25 mouse cellular contexts compared by ENCODE assay signal in the genomic region with DNA sequence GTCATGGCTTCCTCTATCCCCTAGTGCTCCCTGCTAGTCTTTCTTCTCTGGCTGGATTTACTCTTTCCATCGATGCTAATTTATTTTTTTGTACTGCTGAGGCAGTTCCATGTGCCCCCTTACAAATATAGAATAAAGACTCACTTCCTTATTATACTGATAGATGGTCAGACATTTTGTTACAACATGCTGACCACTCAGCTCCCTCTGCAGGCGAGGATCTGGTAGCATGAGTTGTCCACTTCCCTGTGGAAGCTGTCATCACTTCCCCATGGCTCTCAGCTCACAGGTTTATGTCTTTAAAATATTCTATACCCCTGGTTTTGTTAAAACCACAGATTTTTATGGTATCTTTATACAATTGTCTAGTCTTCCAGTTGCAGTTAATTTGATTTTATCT. TPM values are rescaled to one million over a fixed set of nuclear protein-coding genes. Genes with fewer than 3 reads are reported as not detected.
DNase-seq lines count a peak whose midpoint lies in the region; ATAC-seq and TF ChIP-seq lines count a peak whose summit lies in the region.
"Had no signal": no experiment of that assay in that cellular context is flagged by ENCODE, and none has a peak within 500 bp of the region (broad histone marks: within the 10 kb centered on the region; RNA-seq: fewer than 3 reads in every experiment).

No protein-coding gene starts in this region.

- DNase-seq in lung, postnatal 36 days, result peak; percentile 31
- no peak for DNase-seq in lung, postnatal 14 days
- DNase-seq in liver, embryonic 14.5 days (ENCODE audit: low read depth in 3 of 3, low spot score in 3 of 3), result no peak
- DNase-seq in cerebellum, postnatal 10 days, result no peak
- DNase-seq in testis, postnatal 14 days (ENCODE audit: low spot score), result no peak
- DNase-seq: B cell, adult 2 months; cerebellum, adult 18-20 months; right cerebral cortex, postnatal 4 days; thymus, adult 18-20 months had no signal

- ATAC-seq in intestine, postnatal 0 days, result no peak
- no peak for ATAC-seq in intestine, embryonic 16.5 days
- ATAC-seq in liver, embryonic 14.5 days (ENCODE audit: insufficient read depth), result no peak
- no peak for ATAC-seq in hindbrain, embryonic 16.5 days
- ATAC-seq: forebrain, embryonic 16.5 days; inflammation-experienced regulatory T-cells, adult 6 months had no signal

- 68% methylated on average over 2 of the region's 2 CpGs for WGBS in intestine, postnatal 0 days
- WGBS in intestine, embryonic 16.5 days, result 80% methylated on average over 2 of the region's 2 CpGs
- 35% methylated on average over 2 of the region's 2 CpGs for WGBS in liver, embryonic 14.5 days (ENCODE audit: insufficient replicate concordance)
- 75% methylated on average over 2 of the region's 2 CpGs for WGBS in hindbrain, embryonic 16.5 days

- no peak overlapping the region for H3K4me3 ChIP-seq in intestine, postnatal 0 days (ENCODE audit: low read depth, low read length)
- no peak overlapping the region for H3K4me3 ChIP-seq in intestine, embryonic 16.5 days (ENCODE audit: low read length)
- H3K4me3 ChIP-seq in liver, embryonic 14.5 days (ENCODE audit: insufficient read depth in 1 of 2, low read depth in 2 of 2, low read length in 2 of 2), result no peak overlapping the region
- H3K4me3 ChIP-seq in hindbrain, embryonic 16.5 days (ENCODE audit: low read length), result no peak overlapping the region
- H3K4me3 ChIP-seq: embryonic facial prominence, embryonic 13.5 days; layer of hippocampus, adult 2 months; left cerebral cortex, adult 2 months; limb, embryonic 12.5 days; lung, embryonic 15.5 days; midbrain, embryonic 12.5 days; myocyte had no signal

- peak; percentile 54 for TF ChIP-seq CTCF in intestine, postnatal 0 days (IDR thresholded peaks at IDR 0.05; ENCODE audit: low read depth)
- peak; percentile 37; the same call in 1 of the 2 replicates for TF ChIP-seq CTCF in liver, embryonic 14.5 days (IDR thresholded peaks at IDR 0.05; ENCODE audit: low read depth)

- no peaks in the 10 kb centered on the region for H3K9me3 ChIP-seq in intestine, postnatal 0 days (ENCODE audit: control insufficient read depth)
- H3K9me3 ChIP-seq in intestine, embryonic 16.5 days (ENCODE audit: control insufficient read depth, low read length), result no peaks in the 10 kb centered on the region
- H3K9me3 ChIP-seq in liver, embryonic 14.5 days (ENCODE audit: control insufficient read depth, low read length), result no peaks in the 10 kb centered on the region
- no peaks in the 10 kb centered on the region for H3K9me3 ChIP-seq in hindbrain, embryonic 16.5 days (ENCODE audit: control insufficient read depth, low read length)
- H3K9me3 ChIP-seq: embryonic facial prominence, embryonic 13.5 days; limb, embryonic 12.5 days; lung, embryonic 15.5 days; midbrain, embryonic 12.5 days had no signal

- TF ChIP-seq EP300 in liver, embryonic 14.5 days (IDR thresholded peaks at IDR 0.05; ENCODE audit: low read depth), result no peak

- H3K4me1 ChIP-seq in intestine, postnatal 0 days (replicated peaks; ENCODE audit: control insufficient read depth, insufficient read depth, low read length), result no peaks in the 10 kb centered on the region
- no peaks in the 10 kb centered on the region for H3K4me1 ChIP-seq in intestine, embryonic 16.5 days (ENCODE audit: control insufficient read depth, insufficient read depth, low read length)
- no peaks in the 10 kb centered on the region for H3K4me1 ChIP-seq in liver, embryonic 14.5 days (replicated peaks; ENCODE audit: control insufficient read depth in 2 of 2, insufficient read depth in 2 of 2, low read length in 1 of 2)
- no peaks in the 10 kb centered on the region for H3K4me1 ChIP-seq in hindbrain, embryonic 16.5 days (ENCODE audit: control insufficient read depth, insufficient read depth, low read depth, low read length)
- H3K4me1 ChIP-seq: embryonic facial prominence, embryonic 13.5 days; lung, embryonic 15.5 days; midbrain, embryonic 12.5 days had no signal

- no peak overlapping the region for H3K9ac ChIP-seq in intestine, postnatal 0 days (ENCODE audit: low read depth, low read length)
- H3K9ac ChIP-seq in intestine, embryonic 16.5 days (ENCODE audit: low read depth, low read length), result no peak overlapping the region
- H3K9ac ChIP-seq in liver, embryonic 14.5 days (replicated peaks), result no peak overlapping the region
- H3K9ac ChIP-seq in hindbrain, embryonic 16.5 days (ENCODE audit: low read depth, low read length), result no peak overlapping the region
- H3K9ac ChIP-seq: embryonic facial prominence, embryonic 13.5 days; limb, embryonic 12.5 days; lung, embryonic 15.5 days; midbrain, embryonic 12.5 days had no signal

- H3K27me3 ChIP-seq in intestine, postnatal 0 days (replicated peaks; ENCODE audit: control insufficient read depth, insufficient read depth, low read length), result no peaks in the 10 kb centered on the region
- H3K27me3 ChIP-seq in intestine, embryonic 16.5 days (replicated peaks; ENCODE audit: control insufficient read depth, insufficient read depth, low read length), result no peaks in the 10 kb centered on the region
- H3K27me3 ChIP-seq in liver, embryonic 14.5 days (ENCODE audit: control insufficient read depth, insufficient read depth, low read length), result no peaks in the 10 kb centered on the region
- no peaks in the 10 kb centered on the region for H3K27me3 ChIP-seq in hindbrain, embryonic 16.5 days (replicated peaks; ENCODE audit: control insufficient read depth, insufficient read depth, low read length)
- H3K27me3 ChIP-seq: embryonic facial prominence, embryonic 13.5 days; limb, embryonic 12.5 days; lung, embryonic 15.5 days; midbrain, embryonic 12.5 days had no signal

- H3K4me2 ChIP-seq in intestine, postnatal 0 days (replicated peaks; ENCODE audit: low read depth), result no peak overlapping the region
- H3K4me2 ChIP-seq in intestine, embryonic 16.5 days (ENCODE audit: low read depth, low read length), result no peak overlapping the region
- H3K4me2 ChIP-seq in liver, embryonic 14.5 days (ENCODE audit: low read depth), result no peak overlapping the region
- H3K4me2 ChIP-seq in hindbrain, embryonic 16.5 days (ENCODE audit: low read length), result no peak overlapping the region
- H3K4me2 ChIP-seq: embryonic facial prominence, embryonic 13.5 days; limb, embryonic 12.5 days; lung, embryonic 15.5 days; midbrain, embryonic 12.5 days had no signal

- H3K27ac ChIP-seq in intestine, postnatal 0 days (ENCODE audit: low read depth, low read length), result no peak overlapping the region
- H3K27ac ChIP-seq in intestine, embryonic 16.5 days (ENCODE audit: low read length), result no peak overlapping the region
- H3K27ac ChIP-seq in liver, embryonic 14.5 days, result no peak overlapping the region
- no peak overlapping the region for H3K27ac ChIP-seq in hindbrain, embryonic 16.5 days (ENCODE audit: low read depth, low read length)
- H3K27ac ChIP-seq: embryonic facial prominence, embryonic 13.5 days; layer of hippocampus, adult 2 months; left cerebral cortex, adult 2 months; limb, embryonic 12.5 days; lung, embryonic 15.5 days; midbrain, embryonic 12.5 days had no signal

- no peaks in the 10 kb centered on the region for H3K36me3 ChIP-seq in intestine, postnatal 0 days (ENCODE audit: control insufficient read depth, insufficient read depth)
- H3K36me3 ChIP-seq in intestine, embryonic 16.5 days (ENCODE audit: control insufficient read depth, insufficient read depth, low read length), result no peaks in the 10 kb centered on the region
- H3K36me3 ChIP-seq in liver, embryonic 14.5 days (replicated peaks; ENCODE audit: control insufficient read depth, insufficient read depth, low read depth), result no peaks in the 10 kb centered on the region
- H3K36me3 ChIP-seq in hindbrain, embryonic 16.5 days (ENCODE audit: control insufficient read depth, insufficient read depth, low read length), result no peaks in the 10 kb centered on the region
- H3K36me3 ChIP-seq: embryonic facial prominence, embryonic 13.5 days; limb, embryonic 12.5 days; lung, embryonic 15.5 days; midbrain, embryonic 12.5 days had no signal

RNA-seq across cellular contexts. Expression of gene Slc17a2, which starts 9.4 kb away (rescaled TPM):
- polyA plus RNA-seq in intestine, postnatal 0 days (2015; fragmentation: Nextera tagmentation; extraction: Ambion mirVana), result 0.05 TPM in 1 of 2 replicates, not detected in the other
- polyA plus RNA-seq in intestine, embryonic 16.5 days (2015; fragmentation: Nextera tagmentation; extraction: Ambion mirVana), result 0.11 TPM in 1 of 2 replicates, not detected in the other
- polyA plus RNA-seq in liver, embryonic 14.5 days (2012; rRNA removed), result 1.00 and 1.1 TPM in 2 replicates
- polyA plus RNA-seq in liver, embryonic 14.5 days (2014; fragmentation: Nextera tagmentation; extraction: Ambion mirVana), result 0.77 and 1.3 TPM in 2 replicates
- not detected in 2 replicates for polyA plus RNA-seq in hindbrain, embryonic 16.5 days (2015; fragmentation: Nextera tagmentation; extraction: Ambion mirVana)
- polyA plus RNA-seq: embryonic facial prominence, embryonic 13.5 days; forebrain, embryonic 16.5 days; gonadal fat pad, adult 2 months; heart, embryonic 16.5 days; hindbrain, embryonic 11.5 days; inflammation-experienced regulatory T-cells, adult 6 months; limb, embryonic 12.5 days; lung, embryonic 15.5 days; midbrain, embryonic 12.5 days; myocyte had no signal

RNA-seq across cellular contexts. Expression of gene Slc17a3, which starts 23.1 kb away (rescaled TPM):
- 0.09 and 0.12 TPM in 2 replicates for polyA plus RNA-seq in intestine, postnatal 0 days (2015; fragmentation: Nextera tagmentation; extraction: Ambion mirVana)
- polyA plus RNA-seq in intestine, embryonic 16.5 days (2015; fragmentation: Nextera tagmentation; extraction: Ambion mirVana), result 0.22 and 0.35 TPM in 2 replicates
- 3.8 TPM in 2 replicates for polyA plus RNA-seq in liver, embryonic 14.5 days (2012; rRNA removed)
- polyA plus RNA-seq in liver, embryonic 14.5 days (2014; fragmentation: Nextera tagmentation; extraction: Ambion mirVana), result 4.7 and 6.1 TPM in 2 replicates
- not detected in 2 replicates for polyA plus RNA-seq in hindbrain, embryonic 16.5 days (2015; fragmentation: Nextera tagmentation; extraction: Ambion mirVana)
- polyA plus RNA-seq: embryonic facial prominence, embryonic 13.5 days; forebrain, embryonic 16.5 days; gonadal fat pad, adult 2 months; heart, embryonic 16.5 days; hindbrain, embryonic 11.5 days; inflammation-experienced regulatory T-cells, adult 6 months; limb, embryonic 12.5 days; lung, embryonic 15.5 days; midbrain, embryonic 12.5 days; myocyte had no signal

RNA-seq across cellular contexts. Expression of gene Trim38, which starts 46.4 kb away (rescaled TPM):
- polyA plus RNA-seq in intestine, postnatal 0 days (2015; fragmentation: Nextera tagmentation; extraction: Ambion mirVana), result 0.10 TPM in 1 of 2 replicates, not detected in the other
- polyA plus RNA-seq in intestine, embryonic 16.5 days (2015; fragmentation: Nextera tagmentation; extraction: Ambion mirVana), result 0.11 and 0.12 TPM in 2 replicates
- polyA plus RNA-seq in liver, embryonic 14.5 days (2012; rRNA removed), result 0.06 TPM in 1 of 2 replicates, not detected in the other
- not detected in 2 replicates for polyA plus RNA-seq in liver, embryonic 14.5 days (2014; fragmentation: Nextera tagmentation; extraction: Ambion mirVana)
- polyA plus RNA-seq in hindbrain, embryonic 16.5 days (2015; fragmentation: Nextera tagmentation; extraction: Ambion mirVana), result 0.07 TPM in 1 of 2 replicates, not detected in the other
- polyA plus RNA-seq: embryonic facial prominence, embryonic 13.5 days; forebrain, embryonic 16.5 days; heart, embryonic 16.5 days; hindbrain, embryonic 11.5 days; inflammation-experienced regulatory T-cells, adult 6 months; kidney, embryonic 16.5 days; lung, embryonic 15.5 days; midbrain, embryonic 12.5 days; myocyte had no signal

RNA-seq across cellular contexts. Expression of gene Slc17a1, which starts 51.4 kb away (rescaled TPM):
- polyA plus RNA-seq in intestine, postnatal 0 days (2015; fragmentation: Nextera tagmentation; extraction: Ambion mirVana), result 0.68 and 0.98 TPM in 2 replicates
- 0.77 and 0.97 TPM in 2 replicates for polyA plus RNA-seq in intestine, embryonic 16.5 days (2015; fragmentation: Nextera tagmentation; extraction: Ambion mirVana)
- polyA plus RNA-seq in liver, embryonic 14.5 days (2012; rRNA removed), result 0.11 and 0.12 TPM in 2 replicates
- polyA plus RNA-seq in liver, embryonic 14.5 days (2014; fragmentation: Nextera tagmentation; extraction: Ambion mirVana), result 0.08 and 0.25 TPM in 2 replicates
- polyA plus RNA-seq in hindbrain, embryonic 16.5 days (2015; fragmentation: Nextera tagmentation; extraction: Ambion mirVana), result not detected in 2 replicates
- polyA plus RNA-seq: embryonic facial prominence, embryonic 13.5 days; forebrain, embryonic 16.5 days; heart, embryonic 16.5 days; hindbrain, embryonic 11.5 days; inflammation-experienced regulatory T-cells, adult 6 months; limb, embryonic 12.5 days; midbrain, embryonic 12.5 days; myocyte had no signal

RNA-seq across cellular contexts. Expression of gene Hist1h1a, which starts 52.7 kb away (rescaled TPM):
- polyA plus RNA-seq in intestine, postnatal 0 days (2015; fragmentation: Nextera tagmentation; extraction: Ambion mirVana), result 0.60 and 0.85 TPM in 2 replicates
- polyA plus RNA-seq in intestine, embryonic 16.5 days (2015; fragmentation: Nextera tagmentation; extraction: Ambion mirVana), result 0.38 and 0.99 TPM in 2 replicates
- polyA plus RNA-seq in liver, embryonic 14.5 days (2012; rRNA removed), result 7.6 and 11.9 TPM in 2 replicates
- 6.3 and 7.4 TPM in 2 replicates for polyA plus RNA-seq in liver, embryonic 14.5 days (2014; fragmentation: Nextera tagmentation; extraction: Ambion mirVana)
- polyA plus RNA-seq in hindbrain, embryonic 16.5 days (2015; fragmentation: Nextera tagmentation; extraction: Ambion mirVana), result 0.44 TPM in 1 of 2 replicates, not detected in the other
- polyA plus RNA-seq: gonadal fat pad, adult 2 months had no signal
